Mouse (Mus musculus): Measurements from ENCODE around the gene Kpna7.

GRCm38 (mm10) chr5:145115736-145116135, 31.9 kb upstream of the Kpna7 start:
- TF ChIP-seq CTCF (IDR thresholded peaks at IDR 0.05; ENCODE audit: low read depth): no peak
- TF ChIP-seq EP300 (optimal IDR thresholded peaks at IDR 0.05): no peak
